Mouse (Mus musculus) retina, postnatal 7 days (tissue): Measurements from ENCODE around the gene Sept10.

Experiments used
- DNase-seq: peaks from one replicate; pipeline ENCODE4 v3.0.0-alpha.2; 2012; ENCODE audit warnings: low read depth, low spot score

The Sept10 gene

DNA sequence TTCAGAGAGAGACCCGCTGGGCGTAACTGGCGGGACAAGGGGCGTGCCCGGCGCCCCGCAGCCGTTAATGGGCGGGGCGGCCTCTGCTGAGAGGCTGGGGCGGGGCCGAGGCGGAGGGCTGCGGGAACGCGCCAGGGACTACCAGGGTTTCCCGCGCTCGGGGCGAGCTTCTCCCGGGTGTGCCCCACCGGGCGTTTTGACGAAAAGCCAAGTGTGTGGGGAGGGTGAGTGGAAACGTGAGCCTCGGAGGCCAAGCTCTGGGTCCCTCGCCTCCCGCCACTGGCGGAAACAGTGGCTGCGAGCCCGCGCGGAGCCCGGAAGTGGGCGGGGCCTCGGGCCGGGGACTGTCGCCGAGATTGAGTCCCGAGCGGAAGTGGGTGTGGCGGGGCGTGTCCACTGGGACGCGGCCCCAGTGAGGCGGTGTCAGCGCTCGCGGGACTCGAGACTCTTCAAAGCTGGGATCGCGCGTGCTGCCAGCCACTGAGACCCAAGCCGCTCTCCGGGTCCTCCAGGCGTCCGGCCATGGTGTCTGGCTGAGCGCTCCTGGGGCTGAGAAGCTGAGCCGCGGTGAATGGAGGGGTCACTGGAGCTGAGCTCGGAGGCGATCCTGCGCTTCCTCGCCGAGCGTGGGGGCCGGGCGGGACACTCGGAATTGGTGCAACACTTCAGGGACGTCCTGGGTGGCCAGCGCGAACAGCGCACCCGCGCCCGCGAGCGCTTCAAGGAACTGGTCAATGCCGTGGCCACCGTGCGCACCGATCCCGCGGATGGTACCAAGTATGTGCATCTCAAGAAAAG is at the start of gene Sept10, which contains the start of gene Sowahc:
Gene Sept10 (minus strand): TSS at position 375 of the 798 bp plus-strand sequence.
Gene Sowahc (plus strand): TSS at position 481 of the 798 bp plus-strand sequence.
- DNase-seq, result peak; percentile 95

DNA sequence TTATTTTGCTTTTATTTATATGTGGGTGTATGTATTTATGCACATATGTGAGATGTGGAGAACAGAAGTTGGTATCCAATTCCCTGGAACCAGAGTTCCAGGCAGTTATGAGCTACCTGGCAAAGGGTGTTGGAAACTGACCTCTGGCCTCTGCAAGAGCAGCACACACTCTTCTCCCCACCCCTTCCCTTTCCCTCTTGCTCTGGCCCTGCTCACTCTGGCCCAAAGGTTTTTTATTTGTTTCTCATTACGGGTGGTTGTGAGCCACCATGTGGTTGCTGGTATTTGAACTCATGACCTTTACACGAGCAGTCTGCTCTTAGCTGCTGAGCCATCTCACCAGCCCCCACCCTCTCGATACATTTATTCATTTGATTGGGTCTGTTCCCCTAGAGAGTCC is 47.1 kb upstream of the Sept10 start:
- DNase-seq, result no peak

DNA sequence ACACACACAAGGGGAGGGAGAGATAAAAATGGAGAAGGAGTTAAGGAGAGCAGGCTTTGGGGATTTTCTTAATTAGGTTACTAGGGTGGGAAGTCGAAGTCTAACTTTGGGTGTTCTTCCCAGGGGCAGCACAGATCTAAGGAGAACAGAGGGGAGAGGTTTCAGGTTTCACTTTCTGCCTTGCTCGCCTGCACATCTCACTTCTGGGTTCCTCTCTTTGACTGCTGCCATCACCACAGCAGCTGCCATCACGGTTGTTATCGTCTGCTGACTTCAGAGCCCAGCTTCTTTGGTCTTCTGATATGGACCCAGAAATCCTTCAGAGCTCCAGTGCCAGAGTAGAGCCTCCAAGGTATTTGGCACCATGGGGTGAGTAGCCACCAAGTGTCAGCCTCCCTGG is 46.5 kb upstream of the Sept10 start:
- DNase-seq, result no peak

DNA sequence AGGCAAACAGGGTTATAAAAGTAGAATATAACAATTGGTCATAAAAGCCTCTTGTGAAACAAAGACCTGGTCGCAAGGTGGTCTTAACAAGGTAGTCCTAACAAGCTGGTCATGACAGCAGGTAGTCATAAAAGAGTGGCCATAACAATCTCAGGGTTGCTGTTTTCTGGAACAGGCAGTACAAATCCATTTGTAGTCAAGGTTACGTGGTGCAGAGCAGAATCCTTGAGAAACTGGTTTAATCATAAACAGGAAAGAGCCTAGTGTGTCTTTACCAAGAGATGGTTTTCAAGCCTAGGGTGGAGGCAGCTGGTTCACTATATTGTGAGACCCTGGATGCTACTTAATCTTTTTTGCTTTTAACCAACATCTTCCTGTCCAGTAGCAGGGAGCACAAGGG is 45.6 kb upstream of the Sept10 start:
- DNase-seq, result no peak

- no peak for DNase-seq
These were observed 44.5 kb upstream of the Sept10 start for GRCm38 (mm10) chr10:59266097-59266496.

DNA sequence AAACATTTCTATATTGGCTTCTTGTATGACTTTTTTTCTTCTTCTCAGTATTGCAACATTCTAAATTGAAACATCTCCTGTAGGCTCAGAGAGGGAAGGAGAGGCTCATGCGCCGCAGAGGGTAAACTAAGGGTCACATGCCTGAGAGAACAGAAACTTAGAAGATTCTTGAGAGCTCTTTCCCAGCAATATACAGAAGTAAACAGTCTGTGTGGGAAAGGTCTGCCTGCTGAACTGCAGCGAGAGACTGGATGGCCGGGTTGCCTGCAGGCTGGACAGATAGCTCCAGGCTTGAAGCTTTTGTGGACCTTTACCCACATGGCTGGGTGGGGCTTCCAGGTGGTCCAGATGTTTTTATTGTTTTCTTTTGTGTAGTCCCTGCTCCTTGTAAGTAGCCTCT is 44.0 kb upstream of the Sept10 start:
- no peak for DNase-seq

DNA sequence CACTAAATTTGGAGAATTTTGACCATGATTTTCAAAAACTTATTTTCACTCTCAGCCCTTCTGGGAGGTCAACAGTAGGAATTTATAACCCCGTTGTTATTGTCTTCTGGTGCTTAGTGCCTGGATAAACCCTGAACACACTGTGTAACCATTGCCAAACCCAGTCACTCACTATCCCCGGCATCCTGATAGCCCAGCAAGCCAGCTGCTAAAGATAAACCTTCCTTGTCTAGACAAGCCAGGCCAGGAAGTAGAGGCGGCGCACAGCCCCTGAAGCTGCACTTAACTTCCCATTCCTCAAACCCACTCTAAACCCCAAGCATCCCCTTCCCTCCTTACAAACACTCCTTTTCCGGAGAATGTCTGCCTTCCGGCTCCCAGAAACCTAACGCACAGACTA is 43.4 kb upstream of the Sept10 start:
- no peak for DNase-seq

DNA sequence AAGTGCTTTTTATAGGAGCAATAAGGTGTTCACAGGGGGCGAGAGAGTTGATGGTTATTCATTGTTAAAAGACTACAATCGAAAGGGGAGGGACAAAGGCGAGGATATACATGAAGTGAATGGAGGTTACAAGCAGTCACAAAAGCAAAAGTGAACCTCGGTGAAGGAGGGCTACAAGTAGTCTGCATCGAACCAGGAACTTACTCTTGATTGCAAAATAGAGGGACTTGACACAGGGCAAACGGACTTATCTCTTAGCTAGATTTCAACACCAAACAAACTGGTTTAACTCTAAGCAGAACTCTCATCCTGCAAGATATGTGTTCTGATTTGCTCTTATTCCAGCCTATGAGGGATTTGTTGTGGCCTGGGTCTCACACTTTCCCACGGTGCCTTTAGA is 41.3 kb upstream of the Sept10 start:
- DNase-seq, result no peak

- no peak for DNase-seq
These were observed 40.4 kb upstream of the Sept10 start for GRCm38 (mm10) chr10:59262021-59262420.

- no peak for DNase-seq
These were observed 40.0 kb upstream of the Sept10 start for GRCm38 (mm10) chr10:59261603-59262002.

GRCm38 (mm10) chr10:59259572-59259971 is 37.9 kb upstream of the Sept10 start:
- DNase-seq, result no peak

DNA sequence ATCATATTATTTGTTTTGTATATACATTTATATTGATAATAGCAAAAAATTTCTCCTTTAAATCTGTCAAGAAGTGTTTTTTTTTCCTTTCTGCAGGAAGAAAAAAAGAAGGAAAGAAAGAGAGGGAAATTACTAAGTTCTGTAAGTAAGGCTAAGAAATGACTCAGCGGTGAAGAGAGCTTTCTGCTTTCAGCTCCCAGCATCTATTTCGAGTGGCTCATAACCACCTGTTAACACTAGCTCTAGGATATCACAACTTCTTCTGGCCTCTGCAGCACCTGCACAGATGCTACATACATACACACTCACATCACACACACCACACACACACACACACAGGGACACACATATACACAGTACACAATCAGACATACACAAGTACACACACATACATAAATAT is 34.9 kb upstream of the Sept10 start:
- DNase-seq, result no peak

DNA sequence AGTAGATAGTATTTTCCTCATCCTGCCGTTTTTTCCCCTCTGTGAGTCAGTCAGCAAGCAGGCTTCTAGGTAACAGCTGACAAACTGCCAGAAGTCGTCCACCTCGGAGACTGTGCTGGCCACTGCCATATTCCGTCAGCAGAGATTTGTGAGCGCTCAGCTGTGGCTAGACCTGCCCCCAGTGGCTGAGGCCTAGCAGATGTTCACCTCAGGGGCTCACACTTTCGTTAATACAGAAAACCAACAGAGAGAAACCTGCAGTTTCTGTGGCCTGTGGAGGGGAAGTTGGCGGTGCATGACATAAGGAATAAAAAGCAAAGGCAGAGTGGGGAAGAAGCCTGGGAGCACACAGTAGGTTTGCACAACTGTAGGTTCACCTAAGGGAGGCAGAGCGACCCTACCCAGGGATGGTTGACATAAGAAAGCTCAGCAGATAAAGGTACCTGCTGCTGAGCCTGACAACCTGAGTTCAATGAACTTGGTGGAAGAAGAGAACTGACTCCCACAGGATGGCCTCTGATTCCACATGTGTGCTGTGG is 32.0 kb upstream of the Sept10 start:
- DNase-seq, result no peak

GRCm38 (mm10) chr10:59252396-59252795 is 30.7 kb upstream of the Sept10 start:
- no peak for DNase-seq

DNA sequence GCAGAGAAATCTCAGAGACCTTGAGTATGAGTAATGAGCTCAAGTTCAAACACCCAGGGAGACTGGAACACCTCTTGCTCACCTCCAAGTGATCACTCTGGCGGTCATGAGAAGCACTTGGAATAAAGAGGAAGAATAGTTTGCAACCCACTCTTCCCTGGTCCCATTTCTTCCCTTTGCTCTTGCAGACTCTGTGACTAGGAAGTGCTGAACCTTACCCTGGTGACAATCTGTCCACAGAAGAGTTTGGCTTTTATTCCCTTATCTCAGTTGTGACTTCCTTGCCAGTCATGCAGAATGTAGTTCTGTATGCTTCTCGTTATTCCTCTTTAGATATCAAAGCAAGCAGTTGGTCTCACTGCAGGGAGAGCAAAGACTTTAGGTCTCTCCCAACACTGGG is 30.3 kb upstream of the Sept10 start:
- no peak for DNase-seq

GRCm38 (mm10) chr10:59250679-59251078 is 29.0 kb upstream of the Sept10 start:
- DNase-seq, result no peak

- no peak for DNase-seq
These were observed 27.9 kb upstream of the Sept10 start for GRCm38 (mm10) chr10:59249531-59249930.

DNA sequence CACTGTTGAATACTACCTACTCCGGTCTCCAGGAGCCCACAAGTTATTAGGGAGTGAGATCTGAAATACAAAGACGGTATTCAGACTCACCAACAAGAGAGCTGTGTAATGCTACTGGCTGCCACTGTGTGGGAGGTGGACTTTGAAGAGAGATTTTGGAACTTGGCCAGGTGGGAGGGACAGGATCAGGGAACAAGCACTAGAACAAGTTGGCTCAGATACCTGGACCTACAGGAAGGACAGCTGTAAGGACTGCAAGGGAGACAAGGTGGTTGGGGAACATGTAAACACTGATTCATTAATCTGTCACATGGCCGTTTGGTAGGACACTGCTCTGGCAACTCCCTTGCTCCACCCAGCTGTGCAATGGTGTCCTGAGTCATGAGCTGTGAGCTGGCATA is 19.5 kb upstream of the Sept10 start:
- no peak for DNase-seq

- no peak for DNase-seq
These were observed 16.1 kb upstream of the Sept10 start for GRCm38 (mm10) chr10:59237757-59238156.

- no peak for DNase-seq
These were observed 14.8 kb upstream of the Sept10 start for GRCm38 (mm10) chr10:59236486-59236885.

DNA sequence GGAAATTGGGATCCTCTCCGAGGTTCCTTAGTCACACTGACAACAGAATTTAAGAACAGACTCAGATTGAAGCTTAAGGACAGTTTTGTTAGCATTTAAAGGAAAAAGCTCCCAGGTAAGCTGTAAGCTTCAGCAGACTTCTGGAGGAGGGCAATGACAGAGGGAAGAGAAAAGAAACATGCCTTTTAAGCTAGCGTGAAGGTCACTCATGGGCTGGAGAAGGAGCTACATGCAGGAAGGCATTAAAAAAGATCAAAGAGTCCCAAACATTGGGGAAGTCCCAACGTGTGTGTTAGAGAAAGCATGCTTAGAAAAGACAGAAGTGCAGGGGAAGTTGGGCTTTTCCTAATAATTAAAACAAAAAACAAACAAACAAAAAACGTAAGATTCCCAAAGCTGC is 14.2 kb upstream of the Sept10 start:
- DNase-seq, result no peak

DNA sequence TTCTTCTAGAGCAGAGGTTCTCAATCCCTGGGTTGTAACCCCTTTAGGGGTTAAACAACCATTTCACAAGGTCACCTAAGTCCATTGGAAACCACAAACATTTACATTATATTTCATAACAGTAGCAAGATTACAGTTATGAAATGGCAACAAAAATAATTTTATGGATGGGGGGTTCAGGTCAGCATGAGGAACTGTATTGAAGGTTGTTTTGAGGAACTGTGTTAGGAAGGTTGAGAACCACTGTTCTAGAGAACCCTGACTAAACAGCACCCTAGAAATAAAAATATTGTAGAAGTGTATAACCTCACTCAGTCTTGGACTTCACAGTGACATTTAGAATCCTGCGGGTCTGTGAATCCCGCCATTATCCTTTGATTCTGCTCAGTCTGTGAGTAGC is 13.6 kb upstream of the Sept10 start:
- DNase-seq, result no peak

DNA sequence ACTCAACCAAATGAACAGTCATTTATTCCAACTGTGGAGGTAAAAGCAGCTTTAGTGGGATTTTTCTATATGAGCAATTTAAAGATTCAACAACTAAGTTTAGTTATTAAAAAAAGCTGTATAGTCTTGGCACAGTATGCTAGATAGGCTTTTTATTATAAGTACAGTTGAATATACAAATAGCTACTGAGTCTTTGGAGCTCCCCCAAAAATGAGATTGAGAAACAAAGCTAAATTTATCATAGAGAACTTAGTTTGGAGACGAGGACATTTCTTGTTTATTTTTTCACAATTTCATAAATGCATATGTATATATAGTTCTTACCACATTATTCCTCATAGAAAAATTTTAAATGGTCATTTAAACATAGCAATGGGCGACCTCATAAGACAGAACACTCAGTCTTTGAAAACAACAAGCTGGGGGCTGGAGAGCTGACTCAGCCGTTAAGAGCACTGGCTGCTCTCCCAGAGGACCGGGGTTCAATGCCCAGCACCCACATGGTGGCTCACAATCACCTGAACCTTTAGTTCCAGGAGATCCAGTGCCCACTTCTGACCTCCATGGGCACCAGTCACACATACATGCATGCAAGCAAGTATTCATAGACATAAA is 7.7 kb upstream of the Sept10 start:
- no peak for DNase-seq
